ENCODE assay signal across 9 mouse cellular contexts in the genomic region with DNA sequence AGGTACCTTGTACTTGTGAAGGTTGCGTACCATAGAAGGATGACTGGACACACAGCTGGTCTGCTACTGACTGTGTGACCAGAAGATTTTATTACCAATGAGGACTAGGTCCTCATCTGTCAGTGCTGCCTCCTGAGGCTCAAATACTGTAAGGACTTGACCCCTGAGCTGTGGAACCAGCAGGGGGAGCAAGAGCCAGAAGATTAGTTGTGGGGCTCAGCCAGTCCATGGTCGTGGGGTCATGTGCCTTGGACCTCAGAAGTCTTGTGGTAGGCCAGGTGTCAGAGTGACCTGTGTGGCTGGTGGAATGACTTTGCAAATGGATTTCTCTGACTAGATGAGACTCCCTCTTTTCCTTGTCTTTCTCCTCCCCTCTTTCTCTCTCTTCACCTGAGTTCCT. TPM values are rescaled to one million over a fixed set of nuclear protein-coding genes. Genes with fewer than 3 reads are reported as not detected.
DNase-seq lines count a peak whose midpoint lies in the region; ATAC-seq and TF ChIP-seq lines count a peak whose summit lies in the region.
"Had no signal": no experiment of that assay in that cellular context is flagged by ENCODE, and none has a peak within 500 bp of the region (broad histone marks: within the 10 kb centered on the region; RNA-seq: fewer than 3 reads in every experiment).

No protein-coding gene starts in this region.

- no peak overlapping the region for H3K4me2 ChIP-seq in stomach, postnatal 0 days (replicated peaks; ENCODE audit: low read depth)
- H3K4me2 ChIP-seq in intestine, embryonic 16.5 days (ENCODE audit: low read depth, low read length) = no peak overlapping the region

- H3K9ac ChIP-seq in stomach, postnatal 0 days (ENCODE audit: low read length) = no peak overlapping the region
- no peak overlapping the region for H3K9ac ChIP-seq in intestine, embryonic 16.5 days (ENCODE audit: low read depth, low read length)

- WGBS in stomach, postnatal 0 days = 73% methylated on average over 2 of the region's 2 CpGs
- 69% methylated on average over 2 of the region's 2 CpGs for WGBS in intestine, embryonic 16.5 days

- no peak for TF ChIP-seq POLR2A in testis, adult 2 months (IDR thresholded peaks at IDR 0.05; ENCODE audit: control insufficient read depth, low read depth, low read length)

- peak; percentile 17; the same call in 1 of the 2 replicates for TF ChIP-seq CTCF in testis, adult 2 months (IDR thresholded peaks at IDR 0.05; ENCODE audit: control insufficient read depth, insufficient read depth, insufficient replicate concordance, low read depth, low read length)
- TF ChIP-seq CTCF in stomach, postnatal 0 days (IDR thresholded peaks at IDR 0.05; ENCODE audit: low read depth) = peak; percentile 60

- H3K27me3 ChIP-seq in testis, adult 2 months (ENCODE audit: control insufficient read depth, insufficient read depth, low read length) = no peaks in the 10 kb centered on the region
- H3K27me3 ChIP-seq in stomach, postnatal 0 days (ENCODE audit: control insufficient read depth, insufficient read depth, low read length) = no peaks in the 10 kb centered on the region
- H3K27me3 ChIP-seq in intestine, embryonic 16.5 days (replicated peaks; ENCODE audit: control insufficient read depth, insufficient read depth, low read length) = no peaks in the 10 kb centered on the region

- no peaks in the 10 kb centered on the region; the same call in 1 of the 2 replicates for H3K4me1 ChIP-seq in testis, adult 2 months (ENCODE audit: control insufficient read depth, insufficient read depth, low read length)
- no peaks in the 10 kb centered on the region for H3K4me1 ChIP-seq in stomach, postnatal 0 days (replicated peaks; ENCODE audit: control insufficient read depth, insufficient read depth)
- no peaks in the 10 kb centered on the region for H3K4me1 ChIP-seq in intestine, embryonic 16.5 days (ENCODE audit: control insufficient read depth, insufficient read depth, low read length)

- ATAC-seq in stomach, postnatal 0 days (ENCODE audit: low FRiP score, low TSS enrichment) = no peak
- no peak for ATAC-seq in intestine, embryonic 16.5 days

- DNase-seq in gastrocnemius, postnatal 10 days = peak; percentile 17
- no peak for DNase-seq in gastrocnemius, postnatal 4 days (ENCODE audit: low spot score in 2 of 2)
- no peak for DNase-seq in testis, postnatal 14 days (ENCODE audit: low spot score)
- DNase-seq in heart, postnatal 36 days = peak; percentile 17 to 40
- DNase-seq in stomach, postnatal 0 days (ENCODE audit: low spot score) = peak; percentile 19
- no peak for DNase-seq in right cerebral cortex, postnatal 4 days

- H3K4me3 ChIP-seq in testis, adult 2 months (ENCODE audit: control insufficient read depth, low read depth, low read length) = no peak overlapping the region
- H3K4me3 ChIP-seq in stomach, postnatal 0 days (ENCODE audit: low read depth, low read length) = no peak overlapping the region
- H3K4me3 ChIP-seq in intestine, embryonic 16.5 days (ENCODE audit: low read length) = no peak overlapping the region

- H3K36me3 ChIP-seq in testis, adult 2 months (ENCODE audit: control insufficient read depth, insufficient read depth, low read length) = no peaks in the 10 kb centered on the region
- H3K36me3 ChIP-seq in stomach, postnatal 0 days (ENCODE audit: control insufficient read depth, insufficient read depth, low read length) = no peaks in the 10 kb centered on the region
- no peaks in the 10 kb centered on the region for H3K36me3 ChIP-seq in intestine, embryonic 16.5 days (ENCODE audit: control insufficient read depth, insufficient read depth, low read length)

- intact Hi-C loops in heart, postnatal 36 days (cut with DNase I) = loop anchor here (2.0 kb wide), 1 partner anchor 82 kb away; no protein-coding TSS in a partner anchor

- H3K27ac ChIP-seq in testis, adult 2 months (ENCODE audit: control insufficient read depth, insufficient read depth, low read depth, low read length) = no peak overlapping the region
- H3K27ac ChIP-seq in stomach, postnatal 0 days (replicated peaks) = no peak overlapping the region
- no peak overlapping the region for H3K27ac ChIP-seq in intestine, embryonic 16.5 days (ENCODE audit: low read length)

- no peaks in the 10 kb centered on the region for H3K9me3 ChIP-seq in stomach, postnatal 0 days (ENCODE audit: control insufficient read depth, low read length)
- no peaks in the 10 kb centered on the region for H3K9me3 ChIP-seq in intestine, embryonic 16.5 days (ENCODE audit: control insufficient read depth, low read length)

- no peak for TF ChIP-seq EP300 in stomach, postnatal 0 days (optimal IDR thresholded peaks at IDR 0.05)

RNA-seq across cellular contexts. Expression of a gene that starts 29.5 kb away (rescaled TPM):
- not detected for total RNA-seq in gastrocnemius, postnatal 10 days (2021)
- total RNA-seq in gastrocnemius, postnatal 4 days (2021) = not detected
- 0.35 and 0.61 TPM in 2 replicates for polyA plus RNA-seq in testis, adult 2 months (2012; rRNA removed)
- not detected for total RNA-seq in heart, postnatal 36 days (2021)
- not detected in 2 replicates for polyA plus RNA-seq in stomach, postnatal 0 days (2015; fragmentation: Nextera tagmentation; extraction: Ambion mirVana)
- not detected in 2 replicates for polyA plus RNA-seq in intestine, embryonic 16.5 days (2015; fragmentation: Nextera tagmentation; extraction: Ambion mirVana)
- polyA plus RNA-seq: gonadal fat pad, adult 2 months had no signal

RNA-seq across cellular contexts. Expression of a gene that starts 52.8 kb away (rescaled TPM):
- total RNA-seq in gastrocnemius, postnatal 10 days (2021) = 1 to 10 TPM; 3.4 to 4.5 TPM
- 1 to 10 TPM; 6.4 to 8.7 TPM for total RNA-seq in gastrocnemius, postnatal 4 days (2021)
- polyA plus RNA-seq in testis, adult 2 months (2012; rRNA removed) = 0.27 and 0.43 TPM in 2 replicates
- total RNA-seq in heart, postnatal 36 days (2021) = 10 to 100 TPM; 38.0 to 48.5 TPM
- polyA plus RNA-seq in stomach, postnatal 0 days (2015; fragmentation: Nextera tagmentation; extraction: Ambion mirVana) = 1.9 and 2.0 TPM in 2 replicates
- 1.4 and 1.6 TPM in 2 replicates for polyA plus RNA-seq in intestine, embryonic 16.5 days (2015; fragmentation: Nextera tagmentation; extraction: Ambion mirVana)

Comparison
In these comparisons a context has a peak if more than half of its experiments do, and no peak if none do; other contexts are left out.
1. DNase-seq: peak in gastrocnemius, postnatal 10 days (single experiment), heart, postnatal 36 days (2 of 2) and stomach, postnatal 0 days (single experiment); none in gastrocnemius, postnatal 4 days (0 of 2), testis, postnatal 14 days (single experiment) and right cerebral cortex, postnatal 4 days (single experiment).
2. RNA of a gene that starts 52.8 kb away (total RNA-seq): 38.0 to 48.5 TPM in heart, postnatal 36 days; 6.4 to 8.7 TPM in gastrocnemius, postnatal 4 days and 3.4 to 4.5 TPM in gastrocnemius, postnatal 10 days; every median in the first group is over 4 times any median in the second.